Mouse (Mus musculus) monocyte, adult 2 months (primary cell): ENCODE data around the gene Pde8b.

Experiments used
- DNase-seq, 2 experiments: peaks; one replicate each; pipeline ENCODE4 v3.0.0; 2022; ENCODE audit warnings: low spot score in 2 of 2, low read depth in 1 of 2

The Pde8b gene

GRCm38 (mm10) chr13:95144746-95145145 lies 105.4 kb downstream of the Pde8b start:
- DNase-seq = no peak

GRCm38 (mm10) chr13:95140460-95141079 lies 109.6 kb downstream of the Pde8b start:
- no peak for DNase-seq

DNA sequence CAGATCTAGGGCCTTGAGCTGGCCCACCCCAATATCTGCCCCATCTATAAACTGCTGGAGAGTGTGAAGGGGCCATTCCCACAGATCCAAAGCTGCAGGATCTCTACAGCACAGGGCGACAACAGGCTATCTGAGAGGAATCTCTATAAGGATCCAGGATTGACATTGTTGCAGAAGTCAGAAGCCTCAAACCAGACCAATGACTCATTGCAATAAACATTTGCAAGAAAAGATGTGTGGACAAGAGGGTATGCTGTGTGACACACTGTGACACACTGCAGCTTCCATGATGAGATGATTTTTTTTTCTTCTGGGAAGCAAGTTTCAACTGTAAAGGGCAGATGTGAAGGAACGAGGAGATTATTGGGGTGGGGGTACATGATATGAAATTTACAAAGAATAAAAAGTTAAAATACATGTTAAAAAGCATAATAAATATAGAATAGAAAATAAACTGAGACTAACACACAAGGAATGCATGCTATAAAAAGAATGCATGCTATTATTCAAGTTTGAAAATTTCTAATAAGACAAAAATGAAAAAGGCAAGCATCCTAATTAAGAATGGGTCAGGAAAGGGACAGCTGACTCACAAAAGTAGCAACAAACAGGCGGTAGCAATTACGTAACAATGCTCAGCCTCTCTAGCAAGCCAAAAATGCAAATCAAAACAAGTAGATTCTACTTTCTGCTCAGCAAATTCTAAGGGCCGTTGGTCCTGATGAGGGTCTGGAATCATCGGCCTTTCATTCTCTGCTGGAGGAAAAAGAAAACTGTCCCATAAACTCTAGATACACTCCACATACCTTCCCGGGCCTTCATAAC lies 114.6 kb downstream of the Pde8b start:
- no peak for DNase-seq

DNA sequence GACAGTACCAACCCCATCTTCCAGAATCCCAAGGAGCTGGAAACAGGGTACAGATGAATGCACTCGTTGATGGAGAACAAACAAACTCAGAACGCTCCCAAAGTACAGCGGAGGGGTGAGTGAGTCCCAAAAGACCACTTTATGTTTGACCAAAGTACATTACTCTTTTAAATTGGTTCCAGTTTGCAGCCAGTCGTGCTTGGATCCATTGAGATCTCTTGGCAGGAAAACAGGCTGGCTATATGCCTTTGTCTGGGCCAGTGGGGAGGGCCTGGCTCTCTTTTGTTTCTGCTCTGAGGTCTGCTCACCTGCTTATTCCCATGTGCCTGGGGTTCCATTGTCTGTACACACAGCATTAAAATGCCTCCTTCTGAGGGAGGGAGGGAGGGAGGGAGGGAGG lies 118.3 kb downstream of the Pde8b start:
- DNase-seq = no peak

- DNase-seq = no peak
Measured at GRCm38 (mm10) chr13:95131041-95131440, 119.1 kb downstream of the Pde8b start.

DNA sequence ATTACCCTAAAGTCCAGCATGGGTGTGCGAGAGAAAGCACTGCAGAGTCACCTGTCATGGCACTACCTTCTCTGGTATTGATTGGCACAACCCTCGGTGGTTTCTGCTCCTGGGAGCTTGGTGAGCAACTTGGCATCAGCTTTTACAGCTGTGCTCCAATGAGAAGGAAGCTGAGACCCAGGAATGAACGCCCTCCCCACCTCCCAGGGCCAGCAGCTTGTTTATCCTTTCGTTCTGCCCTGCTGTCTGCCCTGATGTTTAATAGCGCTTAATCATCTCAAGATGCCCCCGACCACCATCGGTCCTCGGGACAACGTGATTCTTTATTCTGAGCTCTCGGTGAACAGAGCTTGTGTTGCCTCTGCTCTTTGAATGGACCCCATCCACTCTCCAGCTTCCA lies 122.8 kb downstream of the Pde8b start:
- DNase-seq = no peak

- DNase-seq = no peak
Measured at GRCm38 (mm10) chr13:95126801-95127200, 123.3 kb downstream of the Pde8b start.

GRCm38 (mm10) chr13:95125546-95126215 lies 124.5 kb downstream of the Pde8b start:
- DNase-seq = no peak

DNA sequence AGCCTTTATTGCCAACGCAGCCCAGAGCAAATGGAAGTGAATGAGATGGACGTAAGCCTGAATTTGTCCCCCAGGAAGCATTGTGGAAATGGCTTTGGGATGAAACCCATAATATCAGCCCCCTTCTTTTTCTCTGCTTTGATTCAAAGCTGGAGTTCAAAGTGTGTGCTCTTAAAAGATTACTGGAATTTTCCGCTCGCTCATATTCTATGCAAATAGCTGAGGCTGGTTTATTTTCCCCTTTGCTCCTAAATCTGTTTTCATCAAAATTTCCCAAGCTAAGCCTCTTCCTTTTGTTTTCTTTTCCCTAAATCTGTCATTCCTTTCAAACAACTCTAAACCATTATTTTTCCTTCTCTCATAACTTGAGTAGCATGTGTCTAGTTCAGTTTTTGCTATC lies 129.6 kb downstream of the Pde8b start:
- no peak for DNase-seq

- no peak for DNase-seq
Measured at GRCm38 (mm10) chr13:95113763-95114162, 136.4 kb downstream of the Pde8b start.

DNA sequence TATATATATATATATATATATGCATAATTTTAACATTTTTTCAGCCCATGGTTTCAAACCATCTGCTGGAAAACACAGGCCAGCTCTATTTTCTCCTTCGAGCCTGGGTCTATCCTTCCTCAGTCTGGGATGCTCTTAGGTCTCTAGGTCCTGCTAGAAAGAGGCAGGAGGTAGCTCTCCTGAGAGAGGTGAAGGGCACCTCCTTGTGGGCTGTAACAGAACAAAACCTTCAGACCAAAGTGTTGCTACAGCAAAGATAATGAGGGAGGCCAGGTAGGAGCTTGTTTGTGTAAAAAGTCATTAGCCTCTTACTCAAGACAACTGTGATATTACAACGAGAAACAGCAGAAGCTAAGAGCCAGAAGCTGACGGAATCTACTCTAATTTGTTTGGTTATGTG lies 140.6 kb downstream of the Pde8b start:
- no peak for DNase-seq

DNA sequence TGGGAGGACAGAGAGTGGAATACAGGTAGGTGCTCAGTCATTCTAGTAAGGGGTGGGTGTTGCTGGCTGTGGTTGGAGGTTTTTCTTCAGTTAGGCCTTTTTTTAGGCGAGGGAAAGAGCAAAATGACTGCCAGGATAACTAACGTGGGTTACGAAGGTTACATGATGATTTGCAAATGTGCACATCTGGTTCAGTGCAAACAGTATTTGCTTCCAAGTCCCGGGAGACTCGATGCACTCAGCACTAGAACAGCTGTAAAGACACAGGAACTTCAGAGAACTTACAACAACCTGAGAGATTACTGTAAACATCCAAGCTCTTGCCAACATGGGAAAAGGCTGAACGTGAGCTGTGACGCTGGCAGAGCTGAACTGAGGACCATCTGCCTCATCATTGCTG lies 142.1 kb downstream of the Pde8b start:
- no peak for DNase-seq

GRCm38 (mm10) chr13:95104865-95105264 lies 145.3 kb downstream of the Pde8b start:
- no peak for DNase-seq

DNA sequence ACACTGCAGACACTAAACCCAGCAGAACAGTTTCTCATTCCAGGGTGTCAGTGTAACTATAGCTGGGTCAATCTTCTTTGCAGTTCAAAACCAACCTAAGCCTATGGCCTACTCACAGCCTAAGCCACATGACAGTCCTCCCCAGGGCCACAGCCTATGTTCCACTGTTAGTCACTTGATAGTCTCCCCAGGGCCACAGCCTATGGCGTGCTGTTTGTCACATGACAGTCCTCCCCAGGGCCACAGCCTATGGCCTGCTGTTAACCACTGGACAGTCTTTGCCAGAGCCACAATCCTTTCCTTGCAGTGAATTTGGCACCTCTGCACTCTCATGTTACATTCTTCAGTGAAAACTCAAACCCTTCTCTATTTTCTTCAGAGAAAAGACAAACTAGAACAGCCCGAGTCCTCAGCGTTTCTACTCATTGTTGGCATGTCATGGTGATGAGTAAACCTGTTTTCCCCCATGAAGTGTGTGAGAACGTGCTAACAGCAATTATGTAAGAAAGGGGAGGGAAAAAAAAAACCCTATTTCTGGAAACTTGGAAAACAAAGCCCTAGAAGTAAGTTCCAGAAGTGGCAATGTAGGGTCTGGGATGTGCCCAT lies 147.0 kb downstream of the Pde8b start:
- no peak for DNase-seq

DNA sequence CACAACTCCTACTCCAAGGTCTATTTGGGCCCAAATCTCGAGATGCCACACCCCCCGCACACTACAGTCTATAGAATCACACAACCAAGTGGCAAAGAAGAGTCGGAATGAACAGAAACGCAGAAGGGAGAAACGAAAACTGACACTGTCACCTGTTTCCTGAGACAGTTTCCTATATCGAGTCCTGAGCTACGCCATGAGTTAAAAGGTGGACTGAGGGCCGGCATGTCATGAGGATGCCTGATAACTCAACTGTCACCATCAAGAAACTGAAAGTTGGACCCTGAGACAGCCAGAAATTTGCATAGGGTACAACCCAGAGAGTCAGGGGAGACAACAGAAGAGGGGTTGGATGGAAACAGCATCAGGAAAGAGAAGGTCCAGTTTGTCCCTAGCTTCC lies 148.8 kb downstream of the Pde8b start:
- no peak for DNase-seq

GRCm38 (mm10) chr13:95098931-95099720 lies 151.0 kb downstream of the Pde8b start:
- no peak for DNase-seq

GRCm38 (mm10) chr13:95096646-95097045 lies 153.5 kb downstream of the Pde8b start:
- no peak for DNase-seq

DNA sequence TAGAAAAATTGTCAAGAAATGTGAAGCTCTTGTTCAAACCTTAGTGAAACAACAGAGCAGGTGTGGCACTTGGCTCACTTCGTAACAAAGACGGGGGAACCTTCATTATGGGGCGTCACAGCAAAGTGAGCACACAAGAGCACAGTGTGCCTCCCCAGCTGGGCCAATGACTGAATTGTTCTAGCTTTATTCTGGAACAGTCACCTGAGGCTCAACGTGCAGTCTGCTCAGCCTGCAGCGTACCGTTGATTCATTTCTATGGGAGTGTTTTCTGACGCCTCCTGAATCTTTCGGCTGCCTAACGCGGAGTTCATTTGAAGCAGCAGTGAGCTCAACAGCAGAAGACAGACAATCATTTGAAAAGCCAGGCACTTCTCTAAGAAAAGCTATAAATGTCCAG lies 154.3 kb downstream of the Pde8b start:
- DNase-seq = no peak

DNA sequence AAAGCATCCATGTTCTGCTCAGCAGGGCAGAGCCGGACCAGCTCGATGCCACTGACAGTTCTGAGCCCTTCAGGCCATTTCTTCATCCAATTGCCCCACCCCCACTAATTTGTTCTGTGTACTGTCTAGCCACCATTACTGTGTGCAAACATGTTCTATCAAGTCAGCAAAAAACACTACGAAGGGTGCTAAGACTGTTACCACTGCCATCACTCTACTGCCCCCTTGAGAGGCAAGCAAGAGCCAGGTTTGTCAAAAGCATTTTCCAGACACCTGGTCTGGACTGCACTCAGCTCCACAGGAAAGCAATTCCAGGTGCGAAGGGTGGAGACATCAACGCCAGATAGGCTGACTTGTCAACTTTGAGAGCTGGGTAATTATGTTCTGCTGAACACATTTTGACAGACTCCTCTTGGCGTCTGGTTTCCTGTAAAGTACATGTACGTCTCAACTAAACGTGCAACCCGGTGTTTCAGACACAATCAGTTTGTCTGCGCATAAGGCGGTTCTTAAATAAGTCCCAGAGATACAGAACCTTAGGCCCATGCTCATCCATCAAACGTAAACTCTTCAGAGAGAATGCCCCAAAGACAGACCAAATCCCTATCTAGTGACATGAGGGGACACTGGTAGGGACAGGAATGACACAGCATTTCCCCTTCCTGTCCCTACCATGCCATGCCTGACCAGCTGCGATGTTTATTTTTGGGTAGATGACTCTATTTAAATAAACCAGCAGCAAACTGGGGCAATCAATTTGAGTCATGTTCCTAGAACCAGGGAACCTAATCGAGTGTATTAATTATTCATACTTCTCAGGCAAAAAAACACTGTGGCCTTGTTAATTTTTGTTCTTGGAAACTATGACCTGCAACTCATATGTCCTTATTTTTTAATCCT lies 158.3 kb downstream of the Pde8b start:
- DNase-seq = no peak

DNA sequence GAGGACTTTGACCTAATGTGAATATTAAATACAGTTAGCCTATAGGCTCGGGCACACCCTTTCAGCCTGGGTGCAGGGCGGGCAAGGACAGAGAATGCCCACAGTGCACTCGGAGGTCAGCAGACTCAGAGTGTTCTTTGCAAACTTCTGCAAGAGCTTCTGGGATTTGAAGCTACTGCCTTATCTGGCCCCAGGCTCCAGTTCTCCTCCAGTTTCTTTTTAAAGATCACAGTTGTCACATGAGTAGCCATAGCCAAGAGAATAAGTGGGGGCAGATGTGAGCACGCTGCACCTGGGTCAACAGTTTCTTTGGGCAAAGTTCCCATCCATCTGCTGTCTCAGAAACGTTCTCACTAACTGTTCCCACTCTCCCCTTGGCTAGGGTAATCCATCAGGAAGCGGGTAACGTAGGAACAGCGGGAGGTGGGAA lies 162.8 kb downstream of the Pde8b start:
- no peak for DNase-seq
